Mouse (Mus musculus) frontal cortex, postnatal 36 days (tissue): ENCODE measurements around the gene Nfic.
A peak's percentile ranks its signal among the peaks of the same experiment; 100 is the strongest.

Experiments used
- DNase-seq, 2 experiments: peaks; one replicate each; pipeline ENCODE4 v3.0.0; 2022; ENCODE audit warnings: low spot score in 2 of 2

Nfic gene

GRCm38 (mm10) chr10:81485479-81486018 is 30.1 kb upstream of the Nfic start:
- no peak for DNase-seq

DNA sequence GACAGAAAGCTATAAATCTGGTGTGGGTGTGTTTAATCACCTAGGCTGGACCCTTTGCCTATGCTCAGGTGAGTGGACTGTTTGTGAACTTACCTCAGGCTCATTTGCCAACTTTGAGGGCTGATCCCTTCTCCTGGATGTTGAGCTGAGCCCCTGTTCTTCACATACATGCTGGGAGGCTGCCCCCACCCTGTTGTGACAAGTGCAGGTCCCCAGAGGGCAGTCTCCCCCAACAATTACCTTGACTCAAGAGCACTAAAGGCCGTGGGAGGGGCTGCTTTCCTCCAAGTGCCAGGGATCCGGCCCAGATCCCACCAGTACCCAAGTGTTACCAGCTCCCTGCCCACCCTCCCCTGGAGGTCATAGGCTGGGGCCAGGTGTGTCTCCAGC is 29.6 kb upstream of the Nfic start:
- no peak for DNase-seq

DNA sequence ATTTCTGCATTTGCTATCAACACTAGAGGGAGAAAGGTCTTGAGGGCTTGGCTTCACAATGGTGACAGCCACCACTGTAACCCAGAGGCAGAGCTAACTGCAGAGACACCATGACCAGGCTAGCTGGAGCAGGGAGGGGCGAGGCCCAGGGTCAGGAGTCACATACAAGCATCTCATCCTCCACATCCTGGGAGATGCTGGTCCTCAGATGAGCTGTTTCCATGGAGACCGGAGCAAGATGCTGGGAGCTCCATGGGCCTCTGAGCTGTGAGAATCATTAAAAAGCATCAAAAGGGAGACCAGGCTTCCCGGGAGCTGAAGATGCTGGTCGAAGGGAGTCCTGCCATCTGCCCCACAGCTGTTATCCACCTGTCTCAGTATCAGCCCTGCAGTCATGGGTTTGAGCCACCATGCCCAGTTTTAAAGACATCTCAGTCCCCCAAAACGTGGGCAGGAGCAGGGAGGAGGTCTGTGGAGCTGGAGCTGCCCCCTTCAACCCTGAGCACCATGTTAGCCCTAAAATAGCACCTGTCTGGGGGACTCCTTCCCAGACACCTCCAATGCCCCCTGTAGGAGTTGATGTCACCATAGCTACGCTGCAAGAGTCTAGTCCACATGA is 29.1 kb upstream of the Nfic start:
- no peak for DNase-seq

DNA sequence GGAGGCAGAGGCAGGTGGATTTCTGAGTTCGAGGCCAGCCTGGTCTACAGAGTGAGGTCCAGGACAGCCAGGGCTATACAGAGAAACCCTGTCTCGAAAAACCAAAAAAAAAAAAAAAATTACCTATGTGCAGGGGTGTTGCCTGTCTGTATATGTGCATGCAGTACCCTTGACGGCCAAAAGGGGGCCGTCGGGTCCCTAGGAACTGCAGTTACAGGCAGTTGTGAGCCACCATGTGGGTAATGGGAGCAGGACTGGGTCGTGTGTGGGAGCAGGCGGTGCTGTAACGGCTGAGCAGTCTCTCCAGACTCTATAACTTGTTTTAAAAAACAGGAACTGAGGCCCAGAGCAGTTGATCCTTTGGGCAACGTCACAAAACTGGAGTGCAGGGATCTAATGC is 28.5 kb upstream of the Nfic start:
- DNase-seq, result no peak

DNA sequence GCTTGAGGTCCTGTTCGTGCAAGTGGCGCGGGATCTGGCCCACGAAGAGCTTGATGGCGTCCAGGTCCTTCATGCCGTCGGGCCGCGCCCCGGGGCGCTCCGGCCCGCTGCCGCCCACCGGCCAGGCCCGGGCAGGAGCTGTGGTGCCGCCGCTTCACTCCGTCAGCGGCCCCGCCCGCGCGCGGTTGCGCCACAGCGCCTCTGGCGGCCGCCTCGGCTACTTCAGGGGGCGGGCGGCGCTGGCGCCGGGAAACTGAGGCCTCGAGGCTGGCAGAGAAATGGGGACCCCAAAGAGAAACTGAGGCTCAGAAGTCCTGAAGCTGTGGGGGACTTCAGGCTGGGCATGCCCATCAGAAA is 27.1 kb upstream of the Nfic start, which contains the start of gene Celf5:
Gene Celf5 (minus strand): TSS at position 177 of the 357 bp plus-strand sequence.
- DNase-seq, result peak; percentile 71 to 75

- DNase-seq, result no peak
Measured at GRCm38 (mm10) chr10:81481605-81482532, 26.4 kb upstream of the Nfic start.

GRCm38 (mm10) chr10:81474461-81474860 is 19.0 kb upstream of the Nfic start:
- no peak for DNase-seq

DNA sequence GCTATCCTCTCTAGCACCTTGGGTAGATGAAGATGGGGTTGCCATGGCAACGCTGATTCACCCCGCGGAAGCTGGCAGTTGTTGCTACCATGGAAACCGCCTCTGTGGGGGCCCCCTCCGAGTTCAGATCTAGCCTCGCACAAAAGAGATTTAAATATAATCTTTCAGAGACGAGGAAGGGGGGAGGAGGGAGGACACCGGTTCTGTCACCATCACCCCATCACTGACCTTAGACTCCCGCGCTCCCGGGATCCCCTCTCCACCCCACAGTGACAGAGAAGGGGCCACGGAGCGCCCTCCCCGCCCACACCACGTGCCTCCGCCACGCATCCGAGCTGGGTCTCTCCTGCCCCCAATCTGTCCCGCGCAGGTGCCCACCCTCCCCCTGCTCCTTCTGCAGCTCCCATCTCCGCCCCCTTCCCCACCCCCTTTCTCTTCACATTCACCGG is 17.6 kb upstream of the Nfic start:
- peak; percentile 84 to 92 for DNase-seq

- no peak for DNase-seq
Measured at GRCm38 (mm10) chr10:81472403-81473002, 17.1 kb upstream of the Nfic start.

DNA sequence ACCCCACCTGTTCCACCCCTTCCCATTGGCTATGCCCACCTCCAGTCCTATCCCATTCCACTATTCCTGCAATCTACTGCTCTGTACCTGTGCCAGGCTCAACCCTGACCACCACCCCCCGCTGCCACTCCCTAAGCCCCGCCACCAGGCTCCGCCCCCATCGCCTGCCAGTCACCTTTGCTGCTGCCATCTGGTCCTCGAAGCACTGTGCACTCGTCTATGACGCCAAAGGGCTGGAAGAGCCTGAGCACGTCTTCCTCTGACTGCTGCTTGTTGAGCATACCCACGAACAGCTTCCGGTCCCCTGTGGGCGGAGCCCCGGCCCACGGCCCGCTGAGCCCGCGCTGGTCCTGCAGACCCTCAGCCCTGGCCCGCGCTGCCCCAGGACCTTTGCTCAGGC is 15.0 kb upstream of the Nfic start:
- DNase-seq, result no peak

DNA sequence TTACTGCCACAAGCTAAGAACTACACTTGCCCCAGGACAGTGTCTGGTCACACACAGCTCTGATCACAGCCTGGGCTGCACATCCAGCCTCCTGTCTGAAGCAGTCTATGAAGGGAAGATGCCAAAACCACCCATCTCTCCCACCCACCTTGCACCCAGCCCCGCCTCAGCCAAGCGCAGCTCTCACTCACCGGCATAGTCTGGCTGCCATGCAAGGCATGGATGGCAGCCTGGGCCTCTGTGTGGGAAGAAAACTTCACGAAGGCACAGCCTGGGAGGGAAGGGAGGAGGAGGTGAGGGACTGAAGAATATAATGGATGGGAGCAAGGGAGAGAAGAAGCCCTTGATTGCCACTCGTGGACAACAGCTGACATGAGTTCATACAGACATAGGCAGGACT is 13.8 kb upstream of the Nfic start:
- DNase-seq, result peak; percentile 80 to 86

DNA sequence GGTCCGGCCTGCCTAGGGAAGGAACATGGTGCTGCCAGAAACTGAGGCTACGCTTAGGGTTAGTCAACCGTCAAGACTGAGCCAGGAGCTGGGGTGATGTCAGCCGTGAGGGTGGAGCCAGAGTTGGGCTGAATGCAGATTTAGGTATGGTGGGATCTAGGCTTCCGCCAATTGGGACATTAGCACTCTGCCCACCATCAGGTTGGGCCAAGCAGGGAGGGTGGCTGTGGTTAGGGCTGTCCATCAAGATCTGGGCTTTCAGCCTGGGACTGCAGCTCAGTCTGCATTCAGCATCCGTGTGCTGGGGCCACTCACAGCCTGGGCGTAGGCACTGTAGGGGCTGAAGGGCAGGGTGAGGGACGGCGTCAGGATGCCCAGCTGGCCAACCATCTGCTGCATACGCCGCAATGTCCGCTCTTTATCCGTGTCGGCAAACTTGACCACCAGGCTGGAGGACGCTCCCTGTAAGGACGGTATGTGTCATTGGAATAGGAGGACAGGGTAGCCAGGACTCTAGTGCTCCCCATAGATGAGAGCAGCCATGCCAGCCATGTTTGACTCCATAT is 12.3 kb upstream of the Nfic start:
- no peak for DNase-seq

DNA sequence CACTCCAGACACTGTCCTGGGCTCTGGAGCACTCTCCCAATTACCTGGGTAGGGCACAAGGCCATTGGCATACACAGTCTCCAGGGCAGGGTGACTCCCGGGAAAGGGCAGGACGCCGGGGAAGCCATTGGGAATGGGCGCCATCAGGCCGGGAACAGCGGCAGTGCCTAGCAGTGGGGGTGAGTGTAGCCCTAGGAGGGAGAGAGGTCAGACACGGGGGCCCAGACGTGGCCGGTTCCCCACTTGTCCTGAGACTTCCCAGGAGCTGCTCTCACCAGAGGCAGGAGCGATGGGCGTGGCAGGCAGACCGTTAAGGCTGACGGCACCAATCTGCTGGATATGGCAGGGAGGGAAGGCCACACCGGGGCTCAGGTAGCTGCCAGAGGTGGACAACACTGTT is 11.4 kb upstream of the Nfic start:
- DNase-seq, result no peak

- no peak for DNase-seq
Measured at GRCm38 (mm10) chr10:81466066-81466465, 10.6 kb upstream of the Nfic start.

GRCm38 (mm10) chr10:81465265-81465645 is 9.8 kb upstream of the Nfic start:
- no peak for DNase-seq

DNA sequence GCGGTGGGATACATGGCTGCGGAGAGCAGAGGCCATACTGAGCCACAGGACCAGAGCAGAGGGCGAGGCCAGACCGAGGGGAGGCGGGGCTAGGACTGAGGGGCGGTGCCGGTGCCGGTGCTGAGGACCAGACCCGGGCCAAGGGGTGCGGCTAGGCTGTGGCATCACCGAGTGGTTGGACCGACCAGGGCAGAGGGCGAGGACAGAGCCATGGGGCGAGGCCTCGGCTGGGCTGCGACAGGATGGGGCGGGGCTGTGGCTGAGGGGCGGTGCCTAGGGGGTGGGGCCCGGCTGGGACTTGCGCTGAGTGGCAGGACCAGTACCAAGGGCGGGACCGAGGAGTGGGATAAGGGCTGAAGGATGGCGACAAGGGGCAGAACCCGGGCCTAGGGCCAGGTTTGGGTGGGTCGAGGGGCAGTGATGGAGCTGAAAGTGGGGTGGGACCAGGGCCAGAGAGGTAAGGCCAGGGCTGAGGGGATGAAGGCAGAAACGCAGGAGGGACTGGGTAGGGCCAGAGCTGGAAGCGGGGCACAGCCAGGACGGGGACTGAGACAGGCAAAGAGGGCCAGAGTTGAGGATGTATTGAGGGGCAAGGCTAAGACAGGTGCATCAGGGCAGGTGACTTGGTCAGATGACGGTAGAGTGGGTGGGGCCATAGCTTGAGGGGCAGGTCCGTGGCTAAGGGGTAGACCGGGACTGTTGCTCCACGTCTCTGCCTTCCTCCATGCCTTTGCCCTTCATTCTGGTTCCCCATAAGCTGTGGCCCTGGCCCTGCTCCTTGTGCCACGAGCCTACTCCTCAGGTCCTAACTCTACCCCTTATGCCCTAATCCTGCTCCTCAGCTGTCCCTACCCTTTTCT is 9.2 kb upstream of the Nfic start:
- no peak for DNase-seq

DNA sequence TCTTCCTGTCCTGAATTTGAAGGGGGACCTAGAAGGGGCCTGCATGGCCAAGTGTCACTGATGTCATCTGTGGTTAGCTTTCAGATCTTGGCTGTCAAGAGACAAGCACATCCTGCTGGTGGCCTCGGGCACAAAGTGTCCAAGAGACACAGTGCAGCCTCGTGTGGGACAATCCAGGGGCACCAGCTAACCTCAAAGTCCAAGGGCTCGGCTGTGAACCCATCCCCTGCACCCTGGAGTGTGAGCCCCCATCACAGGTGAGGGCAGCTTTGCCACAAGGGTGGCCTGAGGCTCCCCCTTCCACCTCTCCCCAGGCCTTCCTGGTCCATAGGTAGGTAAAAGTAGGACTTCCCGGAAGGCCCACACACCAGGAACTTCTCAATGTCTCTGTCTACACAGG is 8.1 kb upstream of the Nfic start:
- DNase-seq, result no peak

DNA sequence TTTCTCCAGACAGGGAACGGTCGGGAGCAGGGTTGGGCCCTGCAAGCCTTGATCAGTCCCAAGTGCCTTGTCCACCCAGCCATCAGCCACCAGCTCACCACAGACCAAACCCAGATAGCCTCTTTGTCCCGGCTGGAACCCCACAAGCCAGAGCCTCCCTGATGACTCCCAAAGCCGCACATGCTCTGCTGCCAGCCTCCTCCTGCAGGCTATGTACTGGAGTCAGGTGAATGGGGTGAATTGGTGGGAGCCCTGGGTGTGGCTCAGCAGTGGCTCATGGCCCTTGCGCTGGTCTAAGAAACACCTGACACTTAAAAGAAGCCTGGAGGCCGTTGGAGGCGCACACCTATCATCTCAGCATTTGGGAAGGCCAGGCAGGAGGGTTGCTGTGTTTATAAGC is 7.5 kb upstream of the Nfic start:
- no peak for DNase-seq

GRCm38 (mm10) chr10:81462415-81462804 is 7.0 kb upstream of the Nfic start:
- DNase-seq, result no peak

GRCm38 (mm10) chr10:81461673-81462414 is 6.4 kb upstream of the Nfic start:
- DNase-seq, result no peak

DNA sequence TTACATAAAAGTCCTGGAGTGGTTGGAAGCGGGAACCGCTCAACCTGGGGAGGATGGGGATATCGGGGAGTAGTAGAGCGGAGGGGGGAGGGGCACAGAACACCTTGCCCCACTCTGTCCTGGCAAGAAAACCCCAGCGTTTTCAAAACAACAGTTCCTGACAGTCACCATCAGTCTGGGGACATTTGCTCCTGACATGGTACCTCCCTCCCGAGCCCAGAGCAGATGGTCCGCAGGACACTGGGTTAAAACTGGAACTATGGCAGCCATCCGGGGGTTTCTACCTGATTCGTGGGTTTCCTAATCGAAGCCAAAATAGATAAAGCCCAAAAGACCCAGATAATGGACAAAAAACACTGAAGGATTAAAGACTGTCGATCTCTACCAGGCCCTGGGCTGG is 5.5 kb upstream of the Nfic start:
- DNase-seq, result no peak
